Mouse (Mus musculus): ENCODE measurements around the gene Pan2.
"Not testable (repeated sequence)": the region's sequence is repeated elsewhere in the genome, so short reads cannot be mapped to it uniquely, and the experiment has no call there.

- not testable (repeated sequence) for TF ChIP-seq CTCF (IDR thresholded peaks at IDR 0.05; ENCODE audit: control insufficient read depth, insufficient read depth, insufficient read length); USF1 (IDR thresholded peaks at IDR 0.05; ENCODE audit: low read depth); CEBPB (IDR thresholded peaks at IDR 0.05; ENCODE audit: low read depth); MAX (IDR thresholded peaks at IDR 0.05); MYOG (IDR thresholded peaks at IDR 0.05; ENCODE audit: control insufficient read depth, extremely low read depth, insufficient read length); FOSL1 (IDR thresholded peaks at IDR 0.05; ENCODE audit: insufficient read depth, low read length, poor library complexity, severe bottlenecking)
Measured at GRCm38 (mm10) chr10:128260376-128260775, 42.8 kb upstream of the Pan2 start.

All from C2C12 (cell line).